Mouse (Mus musculus): ENCODE measurements at regions not wholly inside any gene's neighbourhood (a gene's known extent, or its start where the extent isn't known, plus 50 kb on each side); places are given as distances from the start of the nearest gene placed in this dataset.

DNA sequence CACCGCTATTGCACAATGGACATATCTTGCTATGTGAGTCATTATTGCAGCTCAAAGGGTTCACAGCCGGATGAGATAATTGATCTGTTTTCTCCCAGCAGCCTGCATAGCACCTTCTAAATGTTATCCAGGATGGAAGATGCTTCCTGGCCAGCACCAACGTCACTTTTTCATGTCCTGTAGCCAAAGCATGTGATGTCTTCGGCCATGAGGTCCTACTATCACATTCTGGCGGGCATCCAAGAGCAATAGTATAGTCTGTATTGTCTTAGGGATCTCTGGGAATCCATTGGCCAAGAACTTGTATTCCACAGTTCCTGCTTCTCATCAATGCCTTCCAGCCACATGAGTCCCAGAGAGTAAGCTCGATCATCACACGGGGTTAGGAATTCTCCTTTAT lies 70.6 kb downstream of the Npy start:
- DNase-seq (ENCODE audit: low spot score): no peak
- Histone ChIP-seq H3K27me3 (replicated peaks; ENCODE audit: insufficient read depth, low read length) (no peaks in the 10 kb centered on the region), H3K27ac (ENCODE audit: low read length) (no peak overlapping the region), H3K4me1 (ENCODE audit: insufficient read depth, low read depth, low read length) (no peaks in the 10 kb centered on the region), H3K9me3 (ENCODE audit: low read length) (no peaks in the 10 kb centered on the region), H3K4me3 (ENCODE audit: low read depth, low read length) (no peak overlapping the region), H3K36me3 (ENCODE audit: insufficient read depth, low read length) (no peaks in the 10 kb centered on the region), H3K4me2 (replicated peaks; ENCODE audit: low read depth, low read length) (no peak overlapping the region), H3K9ac (replicated peaks; ENCODE audit: low read depth) (no peak overlapping the region)
- 74% methylated on average over 7 of the region's 7 CpGs for WGBS
- TF ChIP-seq EP300 (IDR thresholded peaks at IDR 0.05): no peak
- TF ChIP-seq CTCF (IDR thresholded peaks at IDR 0.05): no peak
- ATAC-seq: no peak

DNA sequence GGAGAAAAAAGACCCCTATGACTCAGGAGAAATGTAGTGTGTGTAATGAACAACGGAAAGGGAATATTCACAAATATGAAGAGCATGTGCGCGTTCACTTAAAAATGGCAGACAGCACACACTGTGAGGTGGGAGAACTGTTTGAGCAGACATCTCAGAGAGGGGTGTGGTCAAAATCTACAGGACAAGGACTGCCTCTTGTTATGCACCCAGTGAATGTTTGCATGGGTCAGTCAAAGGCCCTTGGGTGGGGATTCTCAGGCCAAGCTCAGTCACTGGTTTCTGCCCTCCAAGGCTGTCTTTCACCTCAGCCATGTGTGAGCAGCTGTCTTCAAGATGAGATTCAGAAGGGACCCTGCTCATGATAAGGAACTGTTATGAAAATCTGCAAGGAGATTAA lies 76.6 kb downstream of the Npy start:
- ATAC-seq: no peak
- Histone ChIP-seq H3K27ac (ENCODE audit: low read length) (no peak overlapping the region), H3K9ac (replicated peaks; ENCODE audit: low read depth) (no peak overlapping the region), H3K4me3 (ENCODE audit: low read depth, low read length) (no peak overlapping the region), H3K4me1 (ENCODE audit: insufficient read depth, low read depth, low read length) (no peaks in the 10 kb centered on the region), H3K9me3 (ENCODE audit: low read length) (no peaks in the 10 kb centered on the region), H3K36me3 (ENCODE audit: insufficient read depth, low read length) (no peaks in the 10 kb centered on the region), H3K4me2 (replicated peaks; ENCODE audit: low read depth, low read length) (no peak overlapping the region), H3K27me3 (replicated peaks; ENCODE audit: insufficient read depth, low read length) (no peaks in the 10 kb centered on the region)
- TF ChIP-seq CTCF (IDR thresholded peaks at IDR 0.05) (no peak), EP300 (IDR thresholded peaks at IDR 0.05) (no peak)
- 89% methylated on average over 3 of the region's 3 CpGs for WGBS
- DNase-seq (ENCODE audit: low spot score): no peak

- TF ChIP-seq CTCF (IDR thresholded peaks at IDR 0.05): no peak
- TF ChIP-seq EP300 (IDR thresholded peaks at IDR 0.05): no peak
- ATAC-seq (no peak), DNase-seq (ENCODE audit: low spot score) (no peak)
- no peaks in the 10 kb centered on the region for H3K36me3 ChIP-seq (ENCODE audit: insufficient read depth, low read length)
- H3K9ac ChIP-seq (replicated peaks; ENCODE audit: low read depth): no peak overlapping the region
- WGBS: 71% methylated on average over 6 of the region's 6 CpGs
- no peak overlapping the region for H3K27ac ChIP-seq (ENCODE audit: low read length)
- no peak overlapping the region for H3K4me3 ChIP-seq (ENCODE audit: low read depth, low read length)
- no peaks in the 10 kb centered on the region for H3K27me3 ChIP-seq (replicated peaks; ENCODE audit: insufficient read depth, low read length)
- H3K4me2 ChIP-seq (replicated peaks; ENCODE audit: low read depth, low read length): no peak overlapping the region
- H3K9me3 ChIP-seq (ENCODE audit: low read length): no peaks in the 10 kb centered on the region
- H3K4me1 ChIP-seq (ENCODE audit: insufficient read depth, low read depth, low read length): no peaks in the 10 kb centered on the region
These were observed 79.0 kb downstream of the Npy start for GRCm38 (mm10) chr6:49901512-49901911.

- no peak for TF ChIP-seq CTCF (IDR thresholded peaks at IDR 0.05)
- no peak for TF ChIP-seq EP300 (IDR thresholded peaks at IDR 0.05)
- Histone ChIP-seq H3K9ac (replicated peaks; ENCODE audit: low read depth) (no peak overlapping the region), H3K36me3 (ENCODE audit: insufficient read depth, low read length) (no peaks in the 10 kb centered on the region), H3K4me3 (ENCODE audit: low read depth, low read length) (no peak overlapping the region), H3K27me3 (replicated peaks; ENCODE audit: insufficient read depth, low read length) (no peaks in the 10 kb centered on the region), H3K4me1 (ENCODE audit: insufficient read depth, low read depth, low read length) (no peaks in the 10 kb centered on the region), H3K4me2 (replicated peaks; ENCODE audit: low read depth, low read length) (no peak overlapping the region), H3K9me3 (ENCODE audit: low read length) (no peaks in the 10 kb centered on the region), H3K27ac (ENCODE audit: low read length) (no peak overlapping the region)
- ATAC-seq: no peak
- 70% methylated on average over 6 of the region's 6 CpGs for WGBS
- no peak for DNase-seq (ENCODE audit: low spot score)
These were observed 81.5 kb downstream of the Npy start for GRCm38 (mm10) chr6:49904001-49904400.

DNA sequence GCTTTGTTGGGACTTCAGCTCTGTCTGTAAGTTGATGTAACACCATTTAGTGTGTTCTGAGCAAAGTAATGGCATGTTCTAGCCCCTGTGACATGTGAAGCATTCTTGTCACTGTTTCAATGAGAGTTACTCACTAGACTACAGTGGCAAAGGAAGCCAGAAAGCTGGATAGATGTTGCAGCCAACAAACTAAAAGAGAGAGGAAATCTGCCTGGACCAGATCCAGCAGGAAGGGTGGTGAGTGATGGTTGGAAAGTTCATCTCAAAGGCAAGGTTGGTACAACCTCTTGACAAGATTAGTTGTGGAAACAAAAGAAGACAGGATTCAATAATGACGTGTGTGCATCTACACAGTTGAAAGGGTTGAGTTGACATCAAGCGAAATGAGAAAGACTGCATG lies 83.9 kb downstream of the Npy start:
- Histone ChIP-seq H3K4me3 (ENCODE audit: low read depth, low read length) (no peak overlapping the region), H3K9ac (replicated peaks; ENCODE audit: low read depth) (no peak overlapping the region), H3K4me1 (ENCODE audit: insufficient read depth, low read depth, low read length) (no peaks in the 10 kb centered on the region), H3K27me3 (replicated peaks; ENCODE audit: insufficient read depth, low read length) (no peaks in the 10 kb centered on the region), H3K4me2 (replicated peaks; ENCODE audit: low read depth, low read length) (no peak overlapping the region), H3K36me3 (ENCODE audit: insufficient read depth, low read length) (no peaks in the 10 kb centered on the region), H3K27ac (ENCODE audit: low read length) (no peak overlapping the region), H3K9me3 (ENCODE audit: low read length) (no peaks in the 10 kb centered on the region)
- ATAC-seq: no peak
- 68% methylated on average over 2 of the region's 2 CpGs for WGBS
- DNase-seq (ENCODE audit: low spot score): no peak
- TF ChIP-seq CTCF (IDR thresholded peaks at IDR 0.05): no peak
- TF ChIP-seq EP300 (IDR thresholded peaks at IDR 0.05): no peak

DNA sequence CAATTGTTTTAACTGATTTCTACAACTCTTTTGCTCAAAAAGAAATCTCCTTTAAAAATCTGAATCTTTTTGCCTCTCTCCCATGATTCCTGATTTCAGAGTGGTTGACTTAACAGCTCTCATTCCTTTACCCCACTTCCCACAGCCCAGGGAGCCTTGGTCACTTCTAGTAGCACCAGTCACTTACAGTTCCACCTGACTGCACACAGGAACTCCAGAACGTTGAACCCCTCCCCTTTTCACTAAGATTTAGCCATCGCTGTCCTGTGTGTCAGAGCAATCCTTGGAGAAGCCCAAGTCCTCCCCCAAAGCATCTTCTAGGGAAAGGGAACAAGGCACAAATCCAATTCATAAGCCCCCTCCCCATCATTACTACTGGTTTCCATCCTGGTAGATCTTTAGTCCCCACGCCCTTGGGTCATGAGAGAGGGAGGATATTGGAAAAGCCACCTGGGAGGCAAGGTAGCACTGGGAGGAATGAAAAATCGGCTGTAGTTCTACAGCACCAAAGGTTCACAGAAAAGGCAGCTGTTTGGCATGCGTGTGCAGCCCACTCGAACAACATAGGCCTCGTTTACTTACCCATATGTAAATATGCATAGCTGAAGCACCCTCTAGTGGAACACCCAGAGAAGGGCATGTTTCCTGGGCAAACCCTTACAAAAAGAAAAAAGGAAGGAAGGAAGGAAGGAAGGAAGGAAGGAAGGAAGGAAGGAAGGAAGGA lies 96.7 kb downstream of the Npy start:
- no peak for ATAC-seq

DNA sequence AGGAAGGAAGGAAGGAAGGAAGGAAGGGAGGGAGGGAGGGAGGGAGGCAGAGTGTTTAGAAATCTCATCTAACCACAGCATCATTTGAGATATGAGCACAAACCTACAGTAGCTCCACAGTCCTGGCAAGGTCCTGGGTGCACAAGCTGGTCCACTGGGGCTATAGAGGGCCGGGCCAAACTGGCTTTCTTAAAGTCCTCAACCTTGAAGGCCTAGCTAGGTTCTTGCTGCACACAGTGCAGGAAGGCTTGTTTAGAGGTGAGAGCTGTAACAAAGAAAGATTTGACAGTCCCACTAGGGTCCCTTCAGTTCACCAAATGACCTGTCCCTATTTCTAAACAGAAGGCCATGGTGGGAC lies 97.3 kb downstream of the Npy start:
- Histone ChIP-seq H3K27ac (ENCODE audit: low read length) (no peak overlapping the region), H3K9ac (replicated peaks; ENCODE audit: low read depth) (no peak overlapping the region), H3K9me3 (ENCODE audit: low read length) (no peaks in the 10 kb centered on the region), H3K4me1 (ENCODE audit: insufficient read depth, low read depth, low read length) (no peaks in the 10 kb centered on the region), H3K4me2 (replicated peaks; ENCODE audit: low read depth, low read length) (no peak overlapping the region), H3K27me3 (replicated peaks; ENCODE audit: insufficient read depth, low read length) (no peaks in the 10 kb centered on the region), H3K36me3 (ENCODE audit: insufficient read depth, low read length) (no peaks in the 10 kb centered on the region), H3K4me3 (ENCODE audit: low read depth, low read length) (no peak overlapping the region)
- ATAC-seq (no peak), DNase-seq (ENCODE audit: low spot score) (no peak)
- 70% methylated on average over 1 of the region's 1 CpGs for whole genome bisulfite sequencing
- TF ChIP-seq CTCF (IDR thresholded peaks at IDR 0.05): no peak
- no peak for TF ChIP-seq EP300 (IDR thresholded peaks at IDR 0.05)

More for the DNA sequence above, 96.7 kb downstream of the Npy start:
- no peaks in the 10 kb centered on the region for H3K9me3 ChIP-seq (ENCODE audit: low read length)
- H3K27me3 ChIP-seq (replicated peaks; ENCODE audit: insufficient read depth, low read length): no peaks in the 10 kb centered on the region
- peak; percentile 69 for DNase-seq (ENCODE audit: low spot score)
- H3K4me3 ChIP-seq (ENCODE audit: low read depth, low read length): no peak overlapping the region
- no peak overlapping the region for H3K9ac ChIP-seq (replicated peaks; ENCODE audit: low read depth)
- H3K36me3 ChIP-seq (ENCODE audit: insufficient read depth, low read length): no peaks in the 10 kb centered on the region
- H3K27ac ChIP-seq (ENCODE audit: low read length): no peak overlapping the region
- WGBS: 39% methylated on average over 7 of the region's 7 CpGs
- H3K4me1 ChIP-seq (ENCODE audit: insufficient read depth, low read depth, low read length): no peaks in the 10 kb centered on the region
- TF ChIP-seq CTCF (IDR thresholded peaks at IDR 0.05) (peak; percentile 67), EP300 (IDR thresholded peaks at IDR 0.05) (no peak)
- no peak overlapping the region for H3K4me2 ChIP-seq (replicated peaks; ENCODE audit: low read depth, low read length)
